Mouse (Mus musculus): Measurements from ENCODE around the gene Ppp1r36.

- no peak for TF ChIP-seq CTCF (IDR thresholded peaks at IDR 0.05; ENCODE audit: extremely low read depth, insufficient read length, insufficient replicate concordance, low read depth, low read length)
- TF ChIP-seq POLR2A (IDR thresholded peaks at IDR 0.05; ENCODE audit: low read depth, low read length): no peak
Measured at GRCm38 (mm10) chr12:76474802-76475201, 57.5 kb downstream of the Ppp1r36 start.

All from small intestine, adult 2 months (tissue).